Mouse (Mus musculus) MEL (cell line): ENCODE measurements at regions not wholly inside any gene's neighbourhood (a gene's known extent, or its start where the extent isn't known, plus 50 kb on each side); places are given as distances from the start of the nearest gene placed in this dataset.

Experiments
- CTCF ChIP-seq, 3 experiments: IDR thresholded peaks in 2 of 3; conservative IDR thresholded peaks in 1 of 3; 2 replicates each; pipeline ENCODE4 v1.5.1; 2011 to 2012; ENCODE audit warnings: low read length in 3 of 3, low read depth in 2 of 3, mild to moderate bottlenecking in 2 of 3, improper control_type of control experiment in 1 of 3, inconsistent platforms in 1 of 3, mixed read lengths in 1 of 3, moderate library complexity in 1 of 3; ENCODE audit not compliant: control insufficient read depth in 1 of 3, insufficient read depth in 1 of 3, poor library complexity in 1 of 3, severe bottlenecking in 1 of 3
- EP300 ChIP-seq, 2 experiments: IDR thresholded peaks; 2 replicates each; pipeline ENCODE4 v1.6.1; 2011; ENCODE audit warnings: improper control_type of control experiment in 2 of 2, low read length in 2 of 2, low read depth in 1 of 2, mild to moderate bottlenecking in 1 of 2
- JUND ChIP-seq: IDR thresholded peaks from 2 replicates; pipeline ENCODE4 v1.6.1; 2011; ENCODE audit warnings: low read depth, mild to moderate bottlenecking, improper control_type of control experiment, low read length
- MYC ChIP-seq: IDR thresholded peaks from 2 replicates; pipeline ENCODE4 v1.6.1; 2011; ENCODE audit warnings: low read depth, mild to moderate bottlenecking, low read length, improper control_type of control experiment, moderate library complexity
- POLR2A ChIP-seq, 2 experiments: IDR thresholded peaks; 2 replicates each; pipeline ENCODE4 v1.6.1; 2011 to 2012; ENCODE audit warnings: low read length in 2 of 2, mild to moderate bottlenecking in 2 of 2, control low read depth in 1 of 2, improper control_type of control experiment in 1 of 2, low read depth in 1 of 2, moderate library complexity in 1 of 2; ENCODE audit not compliant: control insufficient read depth in 1 of 2, insufficient read depth in 1 of 2, poor library complexity in 1 of 2
- SMC3 ChIP-seq: IDR thresholded peaks from 2 replicates; pipeline ENCODE4 v1.6.1; 2011; ENCODE audit warnings: low read depth, low read length, improper control_type of control experiment
- USF2 ChIP-seq, 2 experiments: IDR thresholded peaks; 2 replicates each; pipeline ENCODE4 v1.6.1; 2011 to 2012; ENCODE audit warnings: improper control_type of control experiment in 2 of 2, low read length in 2 of 2, borderline replicate concordance in 1 of 2, inconsistent platforms in 1 of 2, low read depth in 1 of 2, mild to moderate bottlenecking in 1 of 2; ENCODE audit not compliant: insufficient read depth in 1 of 2

DNA sequence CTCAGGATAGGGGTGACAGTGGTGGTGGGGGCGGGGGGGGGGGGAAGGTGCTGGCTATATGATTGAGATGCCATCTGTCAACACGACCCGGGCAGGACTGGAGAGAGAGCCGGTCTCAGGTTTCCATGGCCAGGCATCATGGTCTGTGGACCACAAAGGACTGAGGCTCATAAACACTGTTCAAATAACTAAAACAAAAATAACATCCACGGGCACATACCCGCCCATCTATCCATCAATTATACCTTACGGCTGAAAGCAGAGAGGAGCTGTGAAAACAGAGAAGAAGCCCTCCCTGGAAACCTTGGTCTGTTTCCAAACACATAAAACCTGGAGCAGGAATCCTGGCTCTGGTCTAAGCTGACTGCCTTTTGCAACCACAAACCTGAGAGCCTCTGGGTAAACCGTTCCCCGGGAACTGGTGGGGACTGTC lies 183.2 kb downstream of the Gm19410 start:
- TF ChIP-seq EP300 (IDR thresholded peaks at IDR 0.05; ENCODE audit: low read depth in 1 of 2, low read length in 2 of 2): no peak
- no peak for TF ChIP-seq JUND
- no peak for TF ChIP-seq POLR2A (IDR thresholded peaks at IDR 0.05; ENCODE audit: control insufficient read depth in 1 of 2, insufficient read depth in 1 of 2, low read depth in 1 of 2, low read length in 2 of 2, poor library complexity in 1 of 2)
- no peak for TF ChIP-seq CTCF (IDR thresholded peaks at IDR 0.05 in 2 of 3, conservative IDR thresholded peaks at IDR 0.05 in 1 of 3; ENCODE audit: control insufficient read depth in 1 of 3, insufficient read depth in 1 of 3, low read depth in 2 of 3, low read length in 3 of 3, poor library complexity in 1 of 3, severe bottlenecking in 1 of 3)
- TF ChIP-seq MYC: no peak
- no peak for TF ChIP-seq SMC3
- no peak for TF ChIP-seq USF2 (IDR thresholded peaks at IDR 0.05; ENCODE audit: borderline replicate concordance in 1 of 2, insufficient read depth in 1 of 2, low read depth in 1 of 2, low read length in 2 of 2)
